Mouse (Mus musculus): ENCODE measurements around the gene Cd274. TPM values are rescaled to one million over a fixed set of nuclear protein-coding genes. Genes with fewer than 3 reads are reported as not detected.

Cd274 gene
- total and polyA plus RNA-seq, 3 experiments: 6.7 to 15.9 (median 7.4) TPM

DNA sequence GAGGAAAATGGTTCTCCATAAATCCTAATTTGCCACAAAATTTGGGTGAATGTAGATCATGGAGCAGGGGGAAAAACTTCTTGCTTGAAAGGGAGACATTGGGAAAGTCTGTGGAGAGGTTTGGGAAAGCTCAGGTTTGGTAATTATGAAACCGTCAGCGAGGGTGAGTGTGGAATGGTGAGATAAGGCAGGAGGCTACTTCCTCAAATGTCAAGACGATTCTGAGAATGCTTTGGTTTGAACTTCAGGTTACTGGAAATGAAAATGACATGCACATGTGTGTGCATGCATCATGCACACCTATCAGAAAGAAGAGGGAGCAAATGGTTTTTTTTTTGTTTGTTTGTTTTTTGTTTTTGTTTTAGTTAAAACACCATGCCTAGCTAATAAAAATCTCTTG is 33.2 kb downstream of the Cd274 start:
- no peak overlapping the region for H3K4me3 ChIP-seq (replicated peaks in 1 of 3; ENCODE audit: low read depth in 2 of 3, low read length in 2 of 3, poor library complexity in 1 of 3)
- DNase-seq (ENCODE audit: extremely low read depth): no peak
- TF ChIP-seq TCF12 (IDR thresholded peaks at IDR 0.05; ENCODE audit: low read depth, low read length) (no peak), GABPA (IDR thresholded peaks at IDR 0.05; ENCODE audit: insufficient replicate concordance, low read depth, low read length) (no peak), ETS1 (conservative IDR thresholded peaks at IDR 0.05; ENCODE audit: low read depth, low read length) (no peak), MAZ (IDR thresholded peaks at IDR 0.05; ENCODE audit: low read depth, low read length) (no peak), POLR2A (IDR thresholded peaks at IDR 0.05; ENCODE audit: low read depth, low read length) (no peak), BHLHE40 (IDR thresholded peaks at IDR 0.05; ENCODE audit: low read depth, low read length) (peak; percentile 37; the same call in 1 of the 2 replicates), EP300 (IDR thresholded peaks at IDR 0.05; ENCODE audit: low read length) (0 out of 2 replicates have a peak, but pooled peaks have one; percentile 18), MAX (IDR thresholded peaks at IDR 0.05; ENCODE audit: low read length) (no peak), JUND (conservative IDR thresholded peaks at IDR 0.05; ENCODE audit: low read depth, low read length) (no peak), TBP (conservative IDR thresholded peaks at IDR 0.05; ENCODE audit: low read depth, low read length) (no peak)
- dilution Hi-C loops (cut with MboI; ENCODE audit: extremely low pct_ligation_motif_present, extremely low pct_unique_long_range_greater_than_20kb, low sequenced_read_pairs): no loop called here
- H3K27me3 ChIP-seq (replicated peaks): no peaks in the 10 kb centered on the region
- H3K27ac ChIP-seq (ENCODE audit: insufficient read depth, low read depth): no peak overlapping the region
- H3K9me3 ChIP-seq (replicated peaks; ENCODE audit: low read length): peaks cover 6% of the 10 kb centered on the region
- H3K9ac ChIP-seq (ENCODE audit: insufficient read depth, low read depth): no peak overlapping the region
- in situ Hi-C loops (cut with MboI; ENCODE audit: low pct_ligation_motif_present, low pct_unique_long_range_greater_than_20kb, low sequenced_read_pairs): no loop called here
- no peaks in the 10 kb centered on the region for H3K79me2 ChIP-seq (replicated peaks; ENCODE audit: control insufficient read depth, extremely low read depth, insufficient read depth, poor library complexity, severe bottlenecking)
- peaks cover 0 to 14% of the 10 kb centered on the region in 2 experiments; a peak in 2 of 4 replicates for H3K4me1 ChIP-seq (ENCODE audit: control insufficient read depth in 1 of 2, insufficient read depth in 2 of 2)
- H3K36me3 ChIP-seq (replicated peaks in 1 of 2; ENCODE audit: control insufficient read depth in 1 of 2, insufficient read depth in 1 of 2, low read length in 1 of 2): no peaks in the 10 kb centered on the region
- no peak overlapping the region for H3K4me2 ChIP-seq (ENCODE audit: insufficient read depth, low read depth, poor library complexity, severe bottlenecking)

- no peaks in the 10 kb centered on the region for H3K79me2 ChIP-seq (replicated peaks; ENCODE audit: control insufficient read depth, extremely low read depth, insufficient read depth, poor library complexity, severe bottlenecking)
- H3K36me3 ChIP-seq (replicated peaks in 1 of 2; ENCODE audit: control insufficient read depth in 1 of 2, insufficient read depth in 1 of 2, low read length in 1 of 2): no peaks in the 10 kb centered on the region
- H3K27me3 ChIP-seq (replicated peaks): no peaks in the 10 kb centered on the region
- no peak overlapping the region for H3K4me3 ChIP-seq (replicated peaks in 1 of 3; ENCODE audit: low read depth in 2 of 3, low read length in 2 of 3, poor library complexity in 1 of 3)
- H3K27ac ChIP-seq (ENCODE audit: insufficient read depth, low read depth): no peak overlapping the region
- H3K9ac ChIP-seq (ENCODE audit: insufficient read depth, low read depth): no peak overlapping the region
- DNase-seq (ENCODE audit: extremely low read depth): no peak
- dilution Hi-C loops (cut with MboI; ENCODE audit: extremely low pct_ligation_motif_present, extremely low pct_unique_long_range_greater_than_20kb, low sequenced_read_pairs): no loop called here
- no peak overlapping the region for H3K4me2 ChIP-seq (ENCODE audit: insufficient read depth, low read depth, poor library complexity, severe bottlenecking)
- H3K4me1 ChIP-seq (ENCODE audit: control insufficient read depth in 1 of 2, insufficient read depth in 2 of 2): peaks cover 2 to 23% of the 10 kb centered on the region in 2 experiments; a peak in 2 of 4 replicates
- in situ Hi-C loops (cut with MboI; ENCODE audit: low pct_ligation_motif_present, low pct_unique_long_range_greater_than_20kb, low sequenced_read_pairs): no loop called here
- TF ChIP-seq MXI1 (IDR thresholded peaks at IDR 0.05; ENCODE audit: low read depth, low read length): no peak
- TF ChIP-seq POLR2AphosphoS2 (IDR thresholded peaks at IDR 0.05; ENCODE audit: low read depth, low read length): no peak
- no peak for TF ChIP-seq USF2 (conservative IDR thresholded peaks at IDR 0.05; ENCODE audit: low read depth, low read length)
- TF ChIP-seq JUN (IDR thresholded peaks at IDR 0.05; ENCODE audit: insufficient read depth, low read depth, low read length): no peak
- TF ChIP-seq POLR2A (IDR thresholded peaks at IDR 0.05; ENCODE audit: low read depth, low read length): no peak
- no peak for TF ChIP-seq CTCF (conservative IDR thresholded peaks at IDR 0.05 in 1 of 2, IDR thresholded peaks at IDR 0.05 in 1 of 2; ENCODE audit: low read depth in 2 of 2, low read length in 2 of 2)
- TF ChIP-seq HCFC1 (IDR thresholded peaks at IDR 0.05; ENCODE audit: low read depth, low read length): no peak
- TF ChIP-seq JUND (conservative IDR thresholded peaks at IDR 0.05; ENCODE audit: low read depth, low read length): no peak
- no peak for TF ChIP-seq CHD1 (IDR thresholded peaks at IDR 0.05; ENCODE audit: low read depth, low read length)
- no peak for TF ChIP-seq PAX5 (IDR thresholded peaks at IDR 0.05; ENCODE audit: low read length)
- peaks cover 6% of the 10 kb centered on the region for H3K9me3 ChIP-seq (replicated peaks; ENCODE audit: low read length)
Observed at GRCm38 (mm10) chr19:29402621-29403020, 35.4 kb downstream of the Cd274 start.
